Mouse (Mus musculus) hindbrain, postnatal 0 days (tissue): ENCODE measurements around the gene Mapk1. TPM values are rescaled to one million over a fixed set of nuclear protein-coding genes. Genes with fewer than 3 reads are reported as not detected.
A peak's percentile ranks its signal among the peaks of the same experiment; 100 is the strongest.

Experiments used
- ATAC-seq: fragments of 200-750 bp; cut with Nextera tagmentation; 2 replicates; pipeline ENCODE4 v1.8.0; 2017; ENCODE audit warnings: mild to moderate bottlenecking, moderate TSS enrichment, moderate library complexity
- DNase-seq: peaks from one replicate; pipeline ENCODE4 v3.0.0-alpha.2; 2015; ENCODE audit warnings: low spot score
- H3K27ac ChIP-seq: fragments of 300-500 bp; sonication (generic); 2 replicates; pipeline ENCODE4 v1.5.1; 2014; ENCODE audit warnings: mild to moderate bottlenecking
- H3K27me3 ChIP-seq: fragments of 300-500 bp; sonication (generic); 2 replicates; pipeline ENCODE4 v1.6.1; 2014; ENCODE audit warnings: low read length, mixed read lengths; ENCODE audit not compliant: insufficient read depth
- H3K36me3 ChIP-seq: fragments of 300-500 bp; sonication (generic); 2 replicates; pipeline ENCODE4 v1.6.1; 2014; ENCODE audit warnings: low read length, mixed read lengths; ENCODE audit not compliant: insufficient read depth
- H3K4me1 ChIP-seq: fragments of 300-500 bp; sonication (generic); 2 replicates; pipeline ENCODE4 v1.6.1; 2014; ENCODE audit warnings: antibody characterized with exemption, low read length, mixed read lengths; ENCODE audit not compliant: insufficient read depth
- H3K4me2 ChIP-seq: fragments of 300-500 bp; sonication (generic); 2 replicates; pipeline ENCODE4 v1.6.1; 2014; ENCODE audit warnings: low read depth, mild to moderate bottlenecking, low read length, moderate library complexity, mixed read lengths
- H3K4me3 ChIP-seq: fragments of 300-500 bp; sonication (generic); 2 replicates; pipeline ENCODE4 v1.5.1; 2014; ENCODE audit warnings: low read length
- H3K9ac ChIP-seq: fragments of 300-500 bp; sonication (generic); replicated peaks from 2 replicates; pipeline ENCODE4 v1.6.1; 2014; ENCODE audit warnings: mild to moderate bottlenecking, low read length, moderate library complexity, mixed read lengths
- H3K9me3 ChIP-seq: fragments of 300-500 bp; sonication (generic); 2 replicates; pipeline ENCODE4 v1.6.1; 2016; ENCODE audit warnings: low read length, mixed read lengths
- CTCF ChIP-seq: IDR thresholded peaks from 2 replicates; pipeline ENCODE4 v1.5.1; 2016; ENCODE audit warnings: antibody characterized with exemption, control low read depth, low read depth
- WGBS: fragments of 180-500 bp; shearing (Covaris S2); extraction: QIAGEN DNeasy Blood & Tissue Kit; methylation state at CpG from one replicate; pipeline ENCODE4 v1.1.7; 2014; 5-methylcytosine and 5-hydroxymethylcytosine counted together
- polyA plus RNA-seq: library from polyadenylated mRNA; unstranded; fragments of >200 nt; fragmentation: Nextera tagmentation; extraction: Ambion mirVana; gene quantifications from 2 replicates; pipeline ENCODE4 v1.2.1, GENCODE M21; 2015
- total RNA-seq: library from RNA; depleted of rRNA; stranded (reverse); fragments of >200 nt; gene quantifications from 2 replicates; pipeline ENCODE4 v1.2.3, GENCODE M21; 2014

Mapk1 gene
- total and polyA plus RNA-seq, 2 experiments from 2014 or later, result 178 to 204 TPM

- H3K27ac ChIP-seq, result no peak overlapping the region
- DNase-seq, result no peak
- H3K4me1 ChIP-seq, result no peaks in the 10 kb centered on the region
- H3K4me3 ChIP-seq, result no peak overlapping the region
- TF ChIP-seq CTCF, result 0 out of 2 replicates have a peak, but pooled peaks have one; percentile 27
- no peaks in the 10 kb centered on the region for H3K9me3 ChIP-seq
- no peak overlapping the region for H3K9ac ChIP-seq
- ATAC-seq, result no peak
- H3K27me3 ChIP-seq, result no peaks in the 10 kb centered on the region
- H3K4me2 ChIP-seq, result no peak overlapping the region
- peaks cover 7% of the 10 kb centered on the region; the same call in 1 of the 2 replicates for H3K36me3 ChIP-seq
- WGBS, result 95% methylated on average over 2 of the region's 2 CpGs
Measured at GRCm38 (mm10) chr16:17076301-17076700, 93.1 kb downstream of the Mapk1 start.

GRCm38 (mm10) chr16:17076869-17077268 is 93.7 kb downstream of the Mapk1 start:
- H3K9me3 ChIP-seq, result no peaks in the 10 kb centered on the region
- no peak for TF ChIP-seq CTCF
- no peak for DNase-seq
- H3K36me3 ChIP-seq, result peaks cover 7% of the 10 kb centered on the region; the same call in 1 of the 2 replicates
- no peak overlapping the region for H3K4me2 ChIP-seq
- H3K27ac ChIP-seq, result no peak overlapping the region
- H3K4me1 ChIP-seq, result no peaks in the 10 kb centered on the region
- ATAC-seq, result no peak
- no peak overlapping the region for H3K4me3 ChIP-seq
- no peaks in the 10 kb centered on the region for H3K27me3 ChIP-seq
- no peak overlapping the region for H3K9ac ChIP-seq

- H3K4me2 ChIP-seq, result no peak overlapping the region
- 57% methylated on average over 7 of the region's 7 CpGs for WGBS
- ATAC-seq (no peak), DNase-seq (peak; percentile 37)
- no peak for TF ChIP-seq CTCF
- no peak overlapping the region for H3K4me3 ChIP-seq
- H3K9ac ChIP-seq, result no peak overlapping the region
- H3K4me1 ChIP-seq, result no peaks in the 10 kb centered on the region
- H3K36me3 ChIP-seq, result peaks cover 14% of the 10 kb centered on the region; the same call in 1 of the 2 replicates
- no peak overlapping the region for H3K27ac ChIP-seq
- H3K9me3 ChIP-seq, result no peaks in the 10 kb centered on the region
- H3K27me3 ChIP-seq, result no peaks in the 10 kb centered on the region
Measured at GRCm38 (mm10) chr16:17078101-17078500, 94.9 kb downstream of the Mapk1 start.

- Histone ChIP-seq H3K4me1 (no peaks in the 10 kb centered on the region), H3K36me3 (peaks cover 35% of the 10 kb centered on the region; the same call in 1 of the 2 replicates)
- 92% methylated on average over 6 of the region's 6 CpGs for WGBS
Measured at GRCm38 (mm10) chr16:17082121-17082792, 99.1 kb downstream of the Mapk1 start.

GRCm38 (mm10) chr16:17085636-17086035 is 102.5 kb downstream of the Mapk1 start:
- Histone ChIP-seq H3K36me3 (peaks cover 57% of the 10 kb centered on the region), H3K4me1 (no peaks in the 10 kb centered on the region), H3K27me3 (no peaks in the 10 kb centered on the region), H3K4me2 (no peak overlapping the region), H3K9me3 (no peaks in the 10 kb centered on the region), H3K27ac (no peak overlapping the region), H3K4me3 (no peak overlapping the region), H3K9ac (no peak overlapping the region)
- DNase-seq (no peak), ATAC-seq (no peak)
- TF ChIP-seq CTCF, result no peak
- WGBS, result 93% methylated on average over 4 of the region's 4 CpGs

More at GRCm38 (mm10) chr16:17082121-17082792, 99.1 kb downstream of the Mapk1 start:
- ATAC-seq (no peak), DNase-seq (no peak)
- H3K27me3 ChIP-seq, result no peaks in the 10 kb centered on the region
- TF ChIP-seq CTCF, result no peak
- no peak overlapping the region for H3K9ac ChIP-seq
- H3K27ac ChIP-seq, result no peak overlapping the region
- H3K4me2 ChIP-seq, result no peak overlapping the region
- no peak overlapping the region for H3K4me3 ChIP-seq
- no peaks in the 10 kb centered on the region for H3K9me3 ChIP-seq

GRCm38 (mm10) chr16:17086241-17086640 is 103.1 kb downstream of the Mapk1 start:
- 91% methylated on average over 3 of the region's 3 CpGs for WGBS
- DNase-seq (no peak), ATAC-seq (no peak)
- no peaks in the 10 kb centered on the region for H3K9me3 ChIP-seq
- H3K27me3 ChIP-seq, result no peaks in the 10 kb centered on the region
- H3K4me1 ChIP-seq, result no peaks in the 10 kb centered on the region
- no peak overlapping the region for H3K27ac ChIP-seq
- H3K9ac ChIP-seq, result no peak overlapping the region
- H3K4me2 ChIP-seq, result no peak overlapping the region
- TF ChIP-seq CTCF, result no peak
- H3K4me3 ChIP-seq, result no peak overlapping the region
- peaks cover 63% of the 10 kb centered on the region for H3K36me3 ChIP-seq

GRCm38 (mm10) chr16:17086669-17087193 is 103.5 kb downstream of the Mapk1 start:
- TF ChIP-seq CTCF, result no peak

More at GRCm38 (mm10) chr16:17086669-17087193, 103.5 kb downstream of the Mapk1 start:
- 62% methylated on average over 13 of the region's 13 CpGs for WGBS
- H3K4me3 ChIP-seq, result no peak overlapping the region
- no peak for ATAC-seq
- no peaks in the 10 kb centered on the region for H3K9me3 ChIP-seq
- no peak for DNase-seq
- no peak overlapping the region for H3K9ac ChIP-seq
- H3K4me1 ChIP-seq, result no peaks in the 10 kb centered on the region
- no peaks in the 10 kb centered on the region for H3K27me3 ChIP-seq
- peaks cover 68% of the 10 kb centered on the region for H3K36me3 ChIP-seq
- no peak overlapping the region for H3K4me2 ChIP-seq
- H3K27ac ChIP-seq, result no peak overlapping the region
